8 mouse cellular contexts compared by ENCODE assay signal in genomic region chrX:20662317-20662715, GRCm38 (mm10). TPM values are rescaled to one million over a fixed set of nuclear protein-coding genes. Genes with fewer than 3 reads are reported as not detected.
A peak's percentile ranks its signal among the peaks of the same experiment; 100 is the strongest.
DNase-seq lines count a peak whose midpoint lies in the region; ATAC-seq and TF ChIP-seq lines count a peak whose summit lies in the region.

No protein-coding gene starts in this region.

- peak overlapping the region; percentile 71 for H3K4me3 ChIP-seq in heart, embryonic 13.5 days
- no peak overlapping the region for H3K4me3 ChIP-seq in heart, adult 2 months
- H3K4me3 ChIP-seq in forebrain, embryonic 12.5 days (replicated peaks): 0 out of 2 replicates have a peak overlapping the region, but pooled peaks have one; percentile 7
- H3K4me3 ChIP-seq in midbrain, embryonic 11.5 days (ENCODE audit: low read depth, low read length): peak overlapping the region; percentile 61; the same call in 1 of the 2 replicates

- TF ChIP-seq CTCF in heart, adult 2 months (IDR thresholded peaks at IDR 0.05): no peak

- no peak for TF ChIP-seq POLR2A in heart, adult 2 months (IDR thresholded peaks at IDR 0.05; ENCODE audit: insufficient read depth, low read depth, low read length)

- H3K4me1 ChIP-seq in heart, embryonic 13.5 days: peaks cover 26% of the 10 kb centered on the region
- H3K4me1 ChIP-seq in heart, adult 2 months (ENCODE audit: control insufficient read depth, insufficient read depth, low read length): peaks cover 2% of the 10 kb centered on the region; the same call in 1 of the 2 replicates
- peaks cover 20% of the 10 kb centered on the region for H3K4me1 ChIP-seq in forebrain, embryonic 12.5 days
- H3K4me1 ChIP-seq in midbrain, embryonic 11.5 days (ENCODE audit: control insufficient read depth, insufficient read depth, low read length): peaks cover 6% of the 10 kb centered on the region

- H3K79me2 ChIP-seq in heart, adult 2 months (replicated peaks; ENCODE audit: control insufficient read depth, insufficient read depth, low read length): no peaks in the 10 kb centered on the region

- no peak overlapping the region for H3K9ac ChIP-seq in heart, embryonic 13.5 days
- no peak overlapping the region for H3K9ac ChIP-seq in heart, adult 2 months (ENCODE audit: low read depth, low read length)
- no peak overlapping the region for H3K9ac ChIP-seq in forebrain, embryonic 12.5 days
- H3K9ac ChIP-seq in midbrain, embryonic 11.5 days (ENCODE audit: low read length): no peak overlapping the region

- no peaks in the 10 kb centered on the region for H3K9me3 ChIP-seq in heart, embryonic 13.5 days
- no peaks in the 10 kb centered on the region for H3K9me3 ChIP-seq in forebrain, embryonic 12.5 days
- H3K9me3 ChIP-seq in midbrain, embryonic 11.5 days (ENCODE audit: control insufficient read depth, low read length): no peaks in the 10 kb centered on the region

- no peak for TF ChIP-seq EP300 in heart, adult 2 months (IDR thresholded peaks at IDR 0.05; ENCODE audit: insufficient read depth, low read depth, low read length)

- no peak for DNase-seq in heart, adult 2 months
- peak; percentile 60 for DNase-seq in ES-CJ7 (ENCODE audit: low read depth, low spot score)
- DNase-seq in midbrain, embryonic 11.5 days (ENCODE audit: low spot score, missing footprints): no peak
- DNase-seq in left cerebral cortex, postnatal 36 days (ENCODE audit: low spot score in 2 of 2): no peak
- no peak for DNase-seq in ovary, postnatal 36 days (ENCODE audit: low spot score)
- no peak for DNase-seq in adrenal gland, postnatal 14 days

- intact Hi-C loops in heart, adult 2 months (cut with DNase I): loop anchor here (2.0 to 5.0 kb wide), 4 partner anchors 45 to 285 kb away; partner anchors contain the start of genes Ndufb11 and Rbm10
- intact Hi-C loops in left cerebral cortex, postnatal 36 days (cut with DNase I): loop anchor here (5.0 to 10.0 kb wide), 2 partner anchors 110 to 282 kb away; no protein-coding TSS in a partner anchor

- ATAC-seq in heart, embryonic 13.5 days (ENCODE audit: extremely low read depth, insufficient number of reproducible peaks, low FRiP score, low TSS enrichment): no peak
- peak; percentile 72 for ATAC-seq in forebrain, embryonic 12.5 days (ENCODE audit: low FRiP score)
- ATAC-seq in midbrain, embryonic 11.5 days (ENCODE audit: low FRiP score): peak; percentile 84

- WGBS in heart, embryonic 13.5 days: 23% methylated on average over 5 of the region's 5 CpGs
- 29% methylated on average over 5 of the region's 5 CpGs for WGBS in heart, adult 2 months
- 21% methylated on average over 5 of the region's 5 CpGs for WGBS in forebrain, embryonic 12.5 days
- 33% methylated on average over 5 of the region's 5 CpGs for WGBS in midbrain, embryonic 11.5 days

- H3K4me2 ChIP-seq in heart, embryonic 13.5 days: no peak overlapping the region
- H3K4me2 ChIP-seq in forebrain, embryonic 12.5 days: peak overlapping the region; percentile 15; the same call in 1 of the 2 replicates
- H3K4me2 ChIP-seq in midbrain, embryonic 11.5 days: peak overlapping the region; percentile 22; the same call in 1 of the 2 replicates

- peaks cover 17% of the 10 kb centered on the region for H3K36me3 ChIP-seq in heart, embryonic 13.5 days
- peaks cover 22% of the 10 kb centered on the region for H3K36me3 ChIP-seq in heart, adult 2 months (ENCODE audit: control insufficient read depth, insufficient read depth, low read length)
- H3K36me3 ChIP-seq in forebrain, embryonic 12.5 days (replicated peaks): peaks cover under 1% of the 10 kb centered on the region; the same call in 1 of the 2 replicates
- H3K36me3 ChIP-seq in midbrain, embryonic 11.5 days (ENCODE audit: control insufficient read depth, insufficient read depth, low read length): no peaks in the 10 kb centered on the region

- no peak overlapping the region for H3K27ac ChIP-seq in heart, embryonic 13.5 days (replicated peaks)
- H3K27ac ChIP-seq in heart, adult 2 months: no peak overlapping the region
- H3K27ac ChIP-seq in forebrain, embryonic 12.5 days: peak overlapping the region; percentile 82
- H3K27ac ChIP-seq in midbrain, embryonic 11.5 days (ENCODE audit: low read depth, low read length): peak overlapping the region; percentile 72

- H3K27me3 ChIP-seq in heart, embryonic 13.5 days (replicated peaks): no peaks in the 10 kb centered on the region
- H3K27me3 ChIP-seq in heart, adult 2 months (ENCODE audit: control insufficient read depth, insufficient read depth, low read length): no peaks in the 10 kb centered on the region
- H3K27me3 ChIP-seq in forebrain, embryonic 12.5 days: no peaks in the 10 kb centered on the region
- H3K27me3 ChIP-seq in midbrain, embryonic 11.5 days (ENCODE audit: control insufficient read depth, insufficient read depth, low read length): no peaks in the 10 kb centered on the region

RNA-seq across cellular contexts. Expression of gene Uba1, which starts 4.2 kb away (rescaled TPM):
- polyA plus RNA-seq in heart, embryonic 13.5 days (2015; fragmentation: Nextera tagmentation; extraction: Ambion mirVana): 165 TPM in 2 replicates
- 100 to 1,000 TPM; 206 to 211 TPM for total RNA-seq in heart, adult 2 months (2021)
- polyA plus RNA-seq in heart, adult 2 months (2012; rRNA removed): 180 and 241 TPM in 2 replicates
- 336 and 380 TPM in 2 replicates for polyA plus RNA-seq in forebrain, embryonic 12.5 days (2016; fragmentation: Nextera tagmentation; extraction: Ambion mirVana)
- 278 and 279 TPM in 2 replicates for polyA plus RNA-seq in midbrain, embryonic 11.5 days (2014; fragmentation: Nextera tagmentation; extraction: Ambion mirVana)
- total RNA-seq in left cerebral cortex, postnatal 36 days (2021): 100 to 1,000 TPM; 334 to 347 TPM
- total RNA-seq in adrenal gland, postnatal 14 days (2021): 320 and 338 TPM in 2 replicates

RNA-seq across cellular contexts. Expression of gene Cdk16, which starts 25.4 kb away (rescaled TPM):
- polyA plus RNA-seq in heart, embryonic 13.5 days (2015; fragmentation: Nextera tagmentation; extraction: Ambion mirVana): 99.7 and 107 TPM in 2 replicates
- total RNA-seq in heart, adult 2 months (2021): 100 to 1,000 TPM; 110 to 117 TPM
- polyA plus RNA-seq in heart, adult 2 months (2012; rRNA removed): 190 and 269 TPM in 2 replicates
- 136 and 142 TPM in 2 replicates for polyA plus RNA-seq in forebrain, embryonic 12.5 days (2016; fragmentation: Nextera tagmentation; extraction: Ambion mirVana)
- polyA plus RNA-seq in midbrain, embryonic 11.5 days (2014; fragmentation: Nextera tagmentation; extraction: Ambion mirVana): 86.5 and 98.7 TPM in 2 replicates
- 100 to 1,000 TPM; 265 to 299 TPM for total RNA-seq in left cerebral cortex, postnatal 36 days (2021)
- 164 and 183 TPM in 2 replicates for total RNA-seq in adrenal gland, postnatal 14 days (2021)

RNA-seq across cellular contexts. Expression of gene Usp11, which starts 41.4 kb away (rescaled TPM):
- polyA plus RNA-seq in heart, embryonic 13.5 days (2015; fragmentation: Nextera tagmentation; extraction: Ambion mirVana): 34.9 and 36.1 TPM in 2 replicates
- total RNA-seq in heart, adult 2 months (2021): 1 to 10 TPM; 5.3 to 7.0 TPM
- polyA plus RNA-seq in heart, adult 2 months (2012; rRNA removed): 5.9 and 10.8 TPM in 2 replicates
- polyA plus RNA-seq in forebrain, embryonic 12.5 days (2016; fragmentation: Nextera tagmentation; extraction: Ambion mirVana): 72.8 and 77.7 TPM in 2 replicates
- polyA plus RNA-seq in midbrain, embryonic 11.5 days (2014; fragmentation: Nextera tagmentation; extraction: Ambion mirVana): 78.4 and 80.5 TPM in 2 replicates
- total RNA-seq in left cerebral cortex, postnatal 36 days (2021): 100 to 1,000 TPM; 100 to 114 TPM
- 23.2 and 24.3 TPM in 2 replicates for total RNA-seq in adrenal gland, postnatal 14 days (2021)

RNA-seq across cellular contexts. Expression of gene Ndufb11, which starts 44.9 kb away (rescaled TPM):
- 332 and 376 TPM in 2 replicates for polyA plus RNA-seq in heart, embryonic 13.5 days (2015; fragmentation: Nextera tagmentation; extraction: Ambion mirVana)
- total RNA-seq in heart, adult 2 months (2021): 100 to 1,000 TPM; 627 to 694 TPM
- polyA plus RNA-seq in heart, adult 2 months (2012; rRNA removed): 486 and 615 TPM in 2 replicates
- polyA plus RNA-seq in forebrain, embryonic 12.5 days (2016; fragmentation: Nextera tagmentation; extraction: Ambion mirVana): 195 and 203 TPM in 2 replicates
- 193 and 197 TPM in 2 replicates for polyA plus RNA-seq in midbrain, embryonic 11.5 days (2014; fragmentation: Nextera tagmentation; extraction: Ambion mirVana)
- total RNA-seq in left cerebral cortex, postnatal 36 days (2021): 100 to 1,000 TPM; 142 to 160 TPM
- 465 and 484 TPM in 2 replicates for total RNA-seq in adrenal gland, postnatal 14 days (2021)

RNA-seq across cellular contexts. Expression of gene Rbm10, which starts 45.0 kb away (rescaled TPM):
- polyA plus RNA-seq in heart, embryonic 13.5 days (2015; fragmentation: Nextera tagmentation; extraction: Ambion mirVana): 41.4 and 41.8 TPM in 2 replicates
- total RNA-seq in heart, adult 2 months (2021): 10 to 100 TPM; 18.9 to 19.3 TPM
- polyA plus RNA-seq in heart, adult 2 months (2012; rRNA removed): 22.3 and 31.5 TPM in 2 replicates
- 84.9 and 89.2 TPM in 2 replicates for polyA plus RNA-seq in forebrain, embryonic 12.5 days (2016; fragmentation: Nextera tagmentation; extraction: Ambion mirVana)
- polyA plus RNA-seq in midbrain, embryonic 11.5 days (2014; fragmentation: Nextera tagmentation; extraction: Ambion mirVana): 56.8 and 72.4 TPM in 2 replicates
- total RNA-seq in left cerebral cortex, postnatal 36 days (2021): 10 to 100 TPM; 42.1 to 51.6 TPM
- total RNA-seq in adrenal gland, postnatal 14 days (2021): 36.8 and 37.9 TPM in 2 replicates

Comparison
In these comparisons a context has a peak if more than half of its experiments do, and no peak if none do; other contexts are left out.
1. H3K27ac ChIP-seq: peak in forebrain, embryonic 12.5 days (single experiment) and midbrain, embryonic 11.5 days (single experiment); none in heart, embryonic 13.5 days (single experiment) and heart, adult 2 months (single experiment).